Mouse (Mus musculus): ENCODE data around the gene Hmcn1. TPM values are rescaled to one million over a fixed set of nuclear protein-coding genes. Genes with fewer than 3 reads are reported as not detected.

The Hmcn1 gene
- 0.28 TPM in 2 replicates for polyA plus RNA-seq (2021; fragmentation: Nextera tagmentation)
- long read RNA-seq, experiment 1, partial matches to known transcripts = 0 of 1 reads
- long read RNA-seq, experiment 1, other reads (novel, unspliced or antisense) = 1 of 1 reads
- long read RNA-seq, experiment 2, partial matches to known transcripts = 2 of 2 reads
- long read RNA-seq, experiment 2, other reads (novel, unspliced or antisense) = 0 of 2 reads

DNA sequence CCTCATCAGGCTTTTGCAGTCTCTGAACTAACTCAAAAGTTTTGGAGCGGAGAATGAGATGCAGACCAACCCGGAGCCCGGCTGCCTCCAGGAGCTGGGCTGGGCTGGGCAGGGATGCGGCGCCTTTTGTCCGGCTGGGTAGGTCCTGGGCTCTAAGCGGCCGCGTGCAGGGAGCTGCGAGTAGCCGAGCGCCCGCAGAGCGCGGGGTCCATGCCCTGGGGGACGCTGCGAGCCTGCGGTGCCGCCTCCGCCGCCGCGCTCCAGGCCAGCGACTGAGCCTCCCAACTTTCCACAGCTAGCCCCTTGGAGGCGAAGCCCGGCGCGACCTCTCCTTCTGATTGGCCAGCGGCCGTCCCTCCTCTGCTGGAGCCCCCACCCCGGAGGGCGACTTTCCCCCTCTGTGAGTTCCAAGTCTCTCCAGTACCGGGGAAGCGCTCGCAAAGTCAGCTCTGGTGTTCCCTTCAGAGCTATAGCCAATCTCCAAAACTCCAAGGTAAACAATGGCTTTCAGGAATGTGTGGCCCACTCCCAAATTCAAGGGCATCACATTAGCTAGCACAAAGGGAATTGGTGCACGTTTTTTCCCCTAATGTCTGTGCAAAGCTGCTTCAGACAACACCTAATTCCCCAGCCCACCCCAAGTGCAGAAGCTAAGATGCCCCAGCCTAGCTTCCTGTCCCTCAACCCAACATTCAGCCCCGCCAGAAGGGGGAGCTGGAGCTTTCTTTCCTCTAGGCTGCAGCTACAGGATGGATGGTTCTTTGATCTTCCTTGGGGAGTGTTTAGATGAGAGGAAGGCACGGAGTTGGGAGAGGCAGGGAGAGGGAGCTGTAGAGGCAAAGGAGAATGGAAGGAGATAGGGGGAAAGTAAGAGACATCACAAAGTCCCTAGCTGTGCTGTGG, at the start of gene Hmcn1:
Gene Hmcn1, minus strand, starts transcription at position 274 of the 903 bp plus-strand sequence.

Other genes with a start within 250 kb of the Hmcn1 start
- gene Gm47985, start 189.1 kb upstream of the Hmcn1 start, polyA plus RNA-seq (2021; fragmentation: Nextera tagmentation) = not detected in 2 replicates
- gene Gm8947, start 198.9 kb upstream of the Hmcn1 start, polyA plus RNA-seq (2021; fragmentation: Nextera tagmentation) = not detected in 2 replicates
- not detected in 2 replicates for gene Gm47995, start 205.0 kb upstream of the Hmcn1 start, polyA plus RNA-seq (2021; fragmentation: Nextera tagmentation)
- not detected in 2 replicates for gene 3110040M04Rik, start 210.7 kb upstream of the Hmcn1 start, polyA plus RNA-seq (2021; fragmentation: Nextera tagmentation)
- gene Gm47996, start 216.7 kb upstream of the Hmcn1 start, polyA plus RNA-seq (2021; fragmentation: Nextera tagmentation) = not detected in 2 replicates

Measured in layer of hippocampus, adult 6 months (tissue).